Mouse (Mus musculus) hindbrain, embryonic 13.5 days (tissue): Measurements from ENCODE around the gene Phactr3. TPM values are rescaled to one million over a fixed set of nuclear protein-coding genes. Genes with fewer than 3 reads are reported as not detected.
A peak's percentile ranks its signal among the peaks of the same experiment; 100 is the strongest.
"Not testable (repeated sequence)": the region's sequence is repeated elsewhere in the genome, so short reads cannot be mapped to it uniquely, and the experiment has no call there.

ENCODE experiments used
- ATAC-seq: fragments of 200-750 bp; cut with Nextera tagmentation; 2 replicates; pipeline ENCODE4 v1.8.0; 2017; ENCODE audit warnings: moderate TSS enrichment; ENCODE audit not compliant: low FRiP score
- H3K27ac ChIP-seq: fragments of 300-500 bp; sonication (generic); 2 replicates; pipeline ENCODE4 v1.5.1; 2015; ENCODE audit warnings: inconsistent platforms, mild to moderate bottlenecking, moderate library complexity
- H3K27me3 ChIP-seq: fragments of 300-500 bp; sonication (generic); 2 replicates; pipeline ENCODE4 v1.6.1; 2015; ENCODE audit warnings: mild to moderate bottlenecking, inconsistent platforms
- H3K36me3 ChIP-seq: fragments of 300-500 bp; sonication (generic); 2 replicates; pipeline ENCODE4 v1.6.1; 2015; ENCODE audit warnings: mild to moderate bottlenecking, inconsistent platforms
- H3K4me1 ChIP-seq: fragments of 300-500 bp; sonication (generic); replicated peaks from 2 replicates; pipeline ENCODE4 v1.6.1; 2015; ENCODE audit warnings: inconsistent platforms
- H3K4me2 ChIP-seq: fragments of 300-500 bp; sonication (generic); 2 replicates; pipeline ENCODE4 v1.6.1; 2015; ENCODE audit warnings: inconsistent platforms, mild to moderate bottlenecking, moderate library complexity
- H3K4me3 ChIP-seq: fragments of 300-500 bp; sonication (generic); 2 replicates; pipeline ENCODE4 v1.5.1; 2015; ENCODE audit warnings: mild to moderate bottlenecking, inconsistent platforms
- H3K9ac ChIP-seq: fragments of 300-500 bp; sonication (generic); 2 replicates; pipeline ENCODE4 v1.6.1; 2015; ENCODE audit warnings: mild to moderate bottlenecking, inconsistent platforms
- H3K9me3 ChIP-seq: fragments of 300-500 bp; sonication (generic); 2 replicates; pipeline ENCODE4 v1.6.1; 2016; ENCODE audit warnings: inconsistent platforms
- WGBS: fragments of 180-500 bp; shearing (Covaris S2); methylation state at CpG from one replicate; pipeline ENCODE4 v1.1.7; 2015; 5-methylcytosine and 5-hydroxymethylcytosine counted together
- polyA plus RNA-seq: library from polyadenylated mRNA; unstranded; fragments of >200 nt; fragmentation: Nextera tagmentation; extraction: Ambion mirVana; gene quantifications from 2 replicates; pipeline ENCODE4 v1.2.1, GENCODE M21; 2015

The Phactr3 gene
- 39.9 and 42.1 TPM in 2 replicates for polyA plus RNA-seq

DNA sequence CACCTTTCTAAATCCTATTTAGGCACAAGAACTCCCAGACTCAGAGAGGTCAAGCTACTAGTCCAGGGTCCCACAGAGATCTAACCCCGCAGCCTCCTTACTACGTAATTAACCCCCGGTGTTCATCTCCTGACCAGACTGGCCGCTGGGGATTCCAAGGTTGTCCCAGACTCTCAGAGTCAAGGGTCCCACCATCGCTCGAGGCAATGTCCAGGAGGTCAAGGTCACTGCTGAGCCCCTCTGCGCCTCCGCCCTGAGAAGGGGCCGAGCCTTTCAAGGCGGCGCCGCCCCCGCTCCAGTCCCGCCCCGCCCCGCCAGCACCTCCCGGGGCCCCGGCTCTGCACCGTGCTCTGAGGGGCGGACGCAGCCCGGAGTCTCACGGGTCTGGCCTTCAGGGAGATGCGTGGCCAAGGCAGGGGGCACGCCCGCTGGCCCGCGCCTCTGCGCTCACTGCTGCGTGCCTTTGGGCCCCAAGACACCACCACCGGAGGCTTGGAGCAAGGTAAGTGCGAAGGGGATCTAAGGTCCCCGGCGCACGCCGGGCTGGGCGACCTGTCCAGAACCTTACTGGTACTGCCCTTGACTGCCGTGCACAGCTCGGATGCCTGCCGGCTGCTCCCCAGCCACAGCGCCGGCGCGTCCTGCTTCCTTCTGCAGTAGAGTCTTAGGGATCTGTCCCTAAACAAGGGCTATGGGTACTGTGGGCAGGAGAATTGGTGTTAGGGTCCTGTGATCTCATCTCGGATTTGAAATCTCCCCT, at the start of gene Phactr3:
Gene Phactr3, plus strand, starts transcription at position 175 of the 760 bp plus-strand sequence.
- no peak within 1 kb of the TSS for H3K27ac ChIP-seq
- no peaks in the 10 kb centered on the region for H3K9me3 ChIP-seq
- H3K4me1 ChIP-seq = peaks cover 12% of the 10 kb centered on the region
- peak; percentile 69 for ATAC-seq
- peak within 1 kb of the TSS; percentile 74 for H3K9ac ChIP-seq
- H3K27me3 ChIP-seq = peaks cover 35% of the 10 kb centered on the region
- 1% methylated on average over 45 of the region's 45 CpGs for WGBS
- peak within 1 kb of the TSS; percentile 97 for H3K4me2 ChIP-seq
- peak within 1 kb of the TSS; percentile 48 for H3K4me3 ChIP-seq
- H3K36me3 ChIP-seq = no peaks in the 10 kb centered on the region

DNA sequence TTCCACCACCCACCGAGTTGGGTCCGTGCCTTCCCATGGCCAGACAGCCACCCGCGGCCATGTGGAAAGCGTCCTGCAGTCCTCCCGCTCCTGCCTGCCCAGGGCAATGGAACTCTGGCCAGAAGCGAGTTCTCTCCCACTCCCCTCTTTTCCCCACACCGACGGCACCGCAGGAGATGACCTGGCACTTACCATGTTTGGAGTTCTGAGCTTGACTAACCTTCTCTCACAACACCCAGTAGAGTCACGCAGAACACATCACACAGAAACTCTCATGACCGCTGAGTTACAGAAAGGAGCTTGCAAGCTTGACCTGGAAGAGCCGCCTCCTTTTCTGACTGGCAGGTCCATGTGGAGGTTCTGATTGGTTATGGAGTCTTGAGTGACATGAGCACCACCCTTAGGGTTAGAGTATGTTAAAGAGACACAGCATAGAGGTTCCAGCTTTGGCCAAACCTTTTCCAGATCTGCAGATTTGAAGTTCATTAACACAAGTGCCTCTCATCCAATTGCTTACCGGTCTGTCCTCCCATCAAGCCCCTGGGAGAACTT, 40.5 kb upstream of the Phactr3 start, which contains the start of gene Zfp931:
Gene Zfp931, minus strand, starts transcription at position 311 of the 552 bp plus-strand sequence.
- Histone ChIP-seq H3K4me3 (peak within 1 kb of the TSS; percentile 44), H3K4me2 (peak within 1 kb of the TSS; percentile 56), H3K9ac (peak within 1 kb of the TSS; percentile 63; the same call in 1 of the 2 replicates)
- H3K4me1 ChIP-seq, H3K27ac ChIP-seq, H3K9me3 ChIP-seq, H3K27me3 ChIP-seq, H3K36me3 ChIP-seq, ATAC-seq: not testable (repeated sequence)
- WGBS = 7% methylated on average over 2 of the region's 14 CpGs

- Histone ChIP-seq H3K9me3 (no peaks in the 10 kb centered on the region), H3K27me3 (no peaks in the 10 kb centered on the region), H3K4me2 (no peak overlapping the region), H3K4me3 (no peak overlapping the region), H3K9ac (no peak overlapping the region), H3K36me3 (no peaks in the 10 kb centered on the region), H3K27ac (no peak overlapping the region), H3K4me1 (no peaks in the 10 kb centered on the region)
- ATAC-seq = no peak
Observed at GRCm38 (mm10) chr2:178089586-178089985, 29.2 kb upstream of the Phactr3 start.

DNA sequence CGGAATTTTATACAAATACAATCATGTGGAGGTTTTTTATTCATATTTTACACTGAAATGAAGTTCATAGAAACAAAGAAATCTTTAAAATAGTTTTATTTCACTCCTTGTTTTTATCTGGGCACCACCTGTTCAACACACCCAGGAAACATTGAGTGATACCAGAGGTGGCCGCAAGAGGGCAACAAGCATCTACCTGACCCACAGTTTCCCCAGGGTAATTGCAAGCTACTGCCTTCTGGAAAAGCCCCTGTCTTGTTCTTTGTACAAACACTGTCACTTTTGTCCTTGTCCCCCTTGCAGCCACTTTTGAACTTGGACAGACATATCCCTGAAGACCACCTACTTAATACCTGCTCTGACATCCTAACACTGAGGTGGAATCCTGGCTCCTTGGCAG, 20.8 kb upstream of the Phactr3 start:
- Histone ChIP-seq H3K27ac (no peak overlapping the region), H3K27me3 (no peaks in the 10 kb centered on the region), H3K9ac (no peak overlapping the region), H3K9me3 (no peaks in the 10 kb centered on the region), H3K4me1 (no peaks in the 10 kb centered on the region), H3K4me3 (no peak overlapping the region), H3K36me3 (no peaks in the 10 kb centered on the region), H3K4me2 (no peak overlapping the region)
- ATAC-seq = no peak
- 5% methylated on average over 2 of the region's 2 CpGs for WGBS

GRCm38 (mm10) chr2:178101957-178102356, 16.8 kb upstream of the Phactr3 start:
- 16% methylated on average over 7 of the region's 7 CpGs for WGBS
- Histone ChIP-seq H3K4me2 (no peak overlapping the region), H3K27ac (no peak overlapping the region), H3K27me3 (no peaks in the 10 kb centered on the region), H3K9ac (no peak overlapping the region), H3K36me3 (no peaks in the 10 kb centered on the region), H3K9me3 (no peaks in the 10 kb centered on the region), H3K4me1 (no peaks in the 10 kb centered on the region), H3K4me3 (no peak overlapping the region)
- ATAC-seq = peak; percentile 74

DNA sequence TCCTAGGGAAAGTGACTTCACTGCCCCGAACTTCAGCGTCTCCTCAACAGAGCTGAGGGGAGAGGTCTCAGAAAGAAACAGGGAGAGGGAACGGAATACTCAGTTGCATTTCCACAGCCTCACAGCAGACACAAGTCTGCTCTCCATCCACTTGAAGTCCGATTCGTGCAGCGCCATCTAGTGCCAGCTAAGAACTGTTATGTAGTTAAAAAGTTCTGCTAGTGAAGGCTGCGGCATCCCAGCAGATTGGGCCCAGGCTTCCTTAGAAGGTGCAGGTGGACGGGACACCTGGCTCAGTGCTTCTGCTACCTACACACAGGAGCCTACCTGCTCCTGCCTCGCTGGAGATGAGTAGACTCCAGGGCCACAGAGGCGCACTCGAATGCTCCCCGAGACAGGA, 829 bp upstream of the Phactr3 start:
- no peak overlapping the region for H3K27ac ChIP-seq
- no peak overlapping the region for H3K9ac ChIP-seq
- no peaks in the 10 kb centered on the region for H3K36me3 ChIP-seq
- peaks cover 35% of the 10 kb centered on the region for H3K27me3 ChIP-seq
- ATAC-seq = no peak
- peaks cover 12% of the 10 kb centered on the region for H3K4me1 ChIP-seq
- no peak overlapping the region for H3K4me2 ChIP-seq
- H3K9me3 ChIP-seq = no peaks in the 10 kb centered on the region
- H3K4me3 ChIP-seq = no peak overlapping the region
- 26% methylated on average over 12 of the region's 12 CpGs for WGBS

- WGBS = 26% methylated on average over 19 of the region's 19 CpGs
- peak overlapping the region; percentile 97 for H3K4me2 ChIP-seq
- H3K4me3 ChIP-seq = peak overlapping the region; percentile 48
- H3K36me3 ChIP-seq = no peaks in the 10 kb centered on the region
- no peaks in the 10 kb centered on the region for H3K9me3 ChIP-seq
- peaks cover 12% of the 10 kb centered on the region for H3K4me1 ChIP-seq
- no peak overlapping the region for H3K27ac ChIP-seq
- H3K27me3 ChIP-seq = peaks cover 35% of the 10 kb centered on the region
- H3K9ac ChIP-seq = 0 out of 2 replicates have a peak overlapping the region, but pooled peaks have one; percentile 74
- peak; percentile 47 for ATAC-seq
Observed at GRCm38 (mm10) chr2:178119561-178120355, 983 bp downstream of the Phactr3 start.

DNA sequence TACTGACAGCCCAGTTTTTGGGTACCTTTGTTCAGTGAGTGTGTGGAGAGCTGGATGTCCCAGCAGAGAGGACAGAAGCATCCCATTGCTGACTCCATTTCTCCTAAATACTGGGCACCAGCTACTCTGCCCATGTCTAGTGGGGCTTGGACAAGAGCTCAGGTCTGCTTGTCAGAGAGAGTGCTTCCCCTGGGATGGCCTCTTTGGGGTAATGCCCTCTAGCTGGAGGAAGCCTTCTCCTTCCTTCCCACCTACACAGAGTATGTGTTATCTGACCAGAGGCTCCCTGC, 1.5 kb downstream of the Phactr3 start:
- no peaks in the 10 kb centered on the region for H3K9me3 ChIP-seq
- H3K4me2 ChIP-seq = no peak overlapping the region
- peaks cover 35% of the 10 kb centered on the region for H3K27me3 ChIP-seq
- H3K36me3 ChIP-seq = no peaks in the 10 kb centered on the region
- no peak overlapping the region for H3K4me3 ChIP-seq
- ATAC-seq = no peak
- no peak overlapping the region for H3K27ac ChIP-seq
- H3K9ac ChIP-seq = no peak overlapping the region
- peaks cover 12% of the 10 kb centered on the region for H3K4me1 ChIP-seq

DNA sequence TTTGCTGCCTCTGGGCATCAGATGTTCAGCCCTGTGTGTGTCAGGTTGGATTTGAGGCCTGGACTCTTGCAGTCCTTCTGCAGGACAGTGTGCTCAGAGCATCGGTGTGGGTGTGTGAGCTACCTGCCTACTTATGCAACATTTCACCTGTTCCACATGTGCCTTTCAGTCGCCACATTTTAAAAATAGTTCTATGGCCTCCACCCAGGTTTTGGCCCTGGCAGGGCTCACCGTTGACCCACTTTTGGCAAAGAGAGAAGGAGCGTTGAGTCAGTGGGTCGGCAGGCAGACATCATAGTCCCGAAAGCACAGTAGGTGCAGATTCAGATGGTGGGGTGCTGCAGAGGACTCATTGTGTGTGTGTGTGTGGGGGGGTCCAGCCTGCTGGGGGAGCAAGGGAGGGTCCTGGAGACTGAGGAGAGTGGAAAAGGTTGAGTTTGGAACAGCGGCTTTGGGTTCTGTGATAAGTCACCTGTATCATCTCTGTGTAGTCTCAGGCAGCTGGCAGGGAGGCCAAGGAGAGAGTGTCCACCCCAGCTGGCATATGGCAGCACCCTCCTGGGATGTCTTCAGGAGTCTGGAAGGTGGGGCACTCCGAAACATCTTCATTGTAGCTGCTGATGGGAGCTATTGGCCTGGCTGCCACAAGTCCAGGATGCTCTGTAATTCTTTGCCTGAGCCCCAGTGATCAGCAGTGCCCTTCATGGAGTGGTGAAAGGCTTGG, 2.0 kb downstream of the Phactr3 start:
- H3K4me3 ChIP-seq = no peak overlapping the region
- no peak overlapping the region for H3K4me2 ChIP-seq
- no peak overlapping the region for H3K27ac ChIP-seq
- no peaks in the 10 kb centered on the region for H3K9me3 ChIP-seq
- no peaks in the 10 kb centered on the region for H3K36me3 ChIP-seq
- ATAC-seq = no peak
- no peak overlapping the region for H3K9ac ChIP-seq
- peaks cover 35% of the 10 kb centered on the region for H3K27me3 ChIP-seq
- peaks cover 12% of the 10 kb centered on the region for H3K4me1 ChIP-seq
- WGBS = 93% methylated on average over 8 of the region's 8 CpGs

- WGBS = 41% methylated on average over 2 of the region's 2 CpGs
- no peak for ATAC-seq
- no peak overlapping the region for H3K9ac ChIP-seq
- no peak overlapping the region for H3K4me2 ChIP-seq
- no peaks in the 10 kb centered on the region for H3K9me3 ChIP-seq
- H3K27me3 ChIP-seq = peaks cover 35% of the 10 kb centered on the region
- no peak overlapping the region for H3K4me3 ChIP-seq
- no peaks in the 10 kb centered on the region for H3K36me3 ChIP-seq
- peaks cover 12% of the 10 kb centered on the region for H3K4me1 ChIP-seq
- H3K27ac ChIP-seq = no peak overlapping the region
Observed at GRCm38 (mm10) chr2:178121375-178121688, 2.6 kb downstream of the Phactr3 start.

DNA sequence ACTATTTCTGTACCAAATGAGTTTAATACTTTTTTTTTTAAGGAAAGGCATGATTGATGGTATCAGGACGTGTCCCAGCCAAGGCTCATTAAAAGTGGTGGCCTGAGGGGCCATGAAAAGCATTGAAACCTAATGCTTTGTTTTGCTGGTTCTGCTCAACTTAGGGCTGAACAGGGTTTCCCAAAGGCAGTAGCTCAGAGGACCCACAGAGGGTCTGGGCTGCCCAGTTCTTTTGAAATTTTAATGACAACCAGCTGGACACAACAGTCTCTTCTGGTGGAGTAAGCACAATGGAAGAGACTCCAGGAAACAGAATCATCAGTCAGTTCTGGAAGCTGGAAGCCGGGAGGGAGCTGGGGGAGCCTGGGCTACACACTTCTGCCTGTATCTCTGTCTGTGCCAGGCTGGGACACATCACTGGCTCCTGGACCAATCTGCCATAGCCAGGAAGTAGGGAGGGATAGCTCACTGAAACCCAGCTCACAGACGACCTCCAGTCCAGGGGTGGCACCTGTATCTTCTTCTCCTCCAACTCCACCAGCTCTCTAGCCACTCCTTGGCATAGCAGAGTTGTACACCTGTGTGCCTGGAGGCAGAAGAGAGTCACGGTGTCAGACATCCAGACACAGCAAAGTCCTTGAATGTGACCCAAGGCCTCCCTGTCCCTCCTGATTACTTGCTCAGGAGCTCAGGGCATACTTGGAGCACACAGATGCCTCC, 3.3 kb downstream of the Phactr3 start:
- no peaks in the 10 kb centered on the region for H3K9me3 ChIP-seq
- H3K4me1 ChIP-seq = peaks cover 12% of the 10 kb centered on the region
- no peak for ATAC-seq
- 33% methylated on average over 4 of the region's 4 CpGs for WGBS
- peaks cover 35% of the 10 kb centered on the region for H3K27me3 ChIP-seq
- no peak overlapping the region for H3K9ac ChIP-seq
- no peak overlapping the region for H3K4me2 ChIP-seq
- no peaks in the 10 kb centered on the region for H3K36me3 ChIP-seq
- no peak overlapping the region for H3K27ac ChIP-seq
- H3K4me3 ChIP-seq = no peak overlapping the region

DNA sequence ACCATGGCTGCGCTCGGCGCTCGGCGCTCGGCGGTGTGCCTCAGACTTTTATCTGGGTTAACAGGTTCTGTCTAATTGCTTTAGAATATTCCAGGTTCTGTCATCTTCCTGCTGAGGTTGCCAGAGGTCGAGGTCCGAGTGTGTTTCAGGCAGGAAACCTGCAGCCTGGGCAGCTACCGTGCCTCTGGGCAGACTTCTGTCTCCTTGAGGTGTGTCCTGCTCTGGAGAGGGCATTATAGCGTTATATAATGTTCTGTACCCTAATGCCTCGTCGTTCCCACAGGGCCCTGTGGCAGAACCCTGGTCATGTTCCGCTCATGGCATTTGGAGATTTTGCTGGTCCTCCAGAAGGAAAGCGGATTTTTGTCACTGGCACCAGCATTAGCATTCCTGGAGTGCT, 4.7 kb downstream of the Phactr3 start:
- no peak overlapping the region for H3K9ac ChIP-seq
- H3K36me3 ChIP-seq = no peaks in the 10 kb centered on the region
- H3K4me3 ChIP-seq = no peak overlapping the region
- 83% methylated on average over 15 of the region's 15 CpGs for WGBS
- no peak overlapping the region for H3K4me2 ChIP-seq
- H3K27ac ChIP-seq = no peak overlapping the region
- peaks cover 12% of the 10 kb centered on the region for H3K4me1 ChIP-seq
- H3K27me3 ChIP-seq = peaks cover 29% of the 10 kb centered on the region
- H3K9me3 ChIP-seq = no peaks in the 10 kb centered on the region
- ATAC-seq = no peak
